Mouse (Mus musculus) WW6 (cell line): Measurements from ENCODE around the gene Ubr2.

Experiments
- DNase-seq: peaks from one replicate; pipeline ENCODE4 v3.0.0-alpha.2; 2013; ENCODE audit warnings: low read depth, low spot score

Ubr2 gene

DNA sequence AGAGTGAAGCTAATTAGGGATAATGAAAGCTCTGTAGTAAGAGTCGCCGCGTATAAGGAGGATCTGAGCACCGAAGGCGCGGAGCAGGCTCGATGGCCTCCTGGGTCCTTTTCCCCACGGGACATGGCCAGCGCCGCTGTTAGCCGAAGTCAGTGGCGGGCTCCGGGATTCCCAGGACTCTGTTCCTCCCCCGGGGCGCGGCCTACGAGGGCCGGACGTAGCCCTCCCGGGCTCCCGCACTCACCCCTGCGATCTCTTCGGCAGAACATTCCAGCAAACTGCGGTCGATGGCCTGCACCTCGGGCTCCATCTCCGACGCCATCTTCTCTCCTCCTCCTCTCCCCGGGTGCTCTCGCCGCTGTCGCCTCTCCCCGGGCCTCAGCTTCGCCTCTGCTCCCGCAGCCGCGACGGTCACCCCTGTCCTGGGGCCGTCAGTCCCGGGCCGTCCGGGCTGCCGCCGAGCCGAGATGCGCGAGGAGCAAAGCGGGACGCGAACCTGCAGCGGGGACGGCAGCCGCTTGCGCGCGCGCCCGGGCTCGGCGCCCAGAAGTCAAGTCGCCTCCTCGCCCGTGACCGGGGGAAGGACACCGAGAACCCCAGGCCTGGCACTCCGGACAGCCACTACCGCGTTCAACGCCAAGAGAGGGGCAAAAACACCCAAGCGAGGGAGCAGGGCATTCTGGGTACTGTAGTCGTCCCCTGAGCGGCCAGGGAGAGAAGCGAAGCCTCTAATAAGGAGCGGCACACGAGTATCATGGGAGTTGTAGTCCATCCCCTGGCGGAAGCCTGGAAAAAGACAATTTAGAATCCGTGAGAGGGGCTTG is at the start of gene Ubr2:
Gene Ubr2, minus strand, starts transcription at position 659 of the 824 bp plus-strand sequence.
- DNase-seq, result peak; percentile 84

DNA sequence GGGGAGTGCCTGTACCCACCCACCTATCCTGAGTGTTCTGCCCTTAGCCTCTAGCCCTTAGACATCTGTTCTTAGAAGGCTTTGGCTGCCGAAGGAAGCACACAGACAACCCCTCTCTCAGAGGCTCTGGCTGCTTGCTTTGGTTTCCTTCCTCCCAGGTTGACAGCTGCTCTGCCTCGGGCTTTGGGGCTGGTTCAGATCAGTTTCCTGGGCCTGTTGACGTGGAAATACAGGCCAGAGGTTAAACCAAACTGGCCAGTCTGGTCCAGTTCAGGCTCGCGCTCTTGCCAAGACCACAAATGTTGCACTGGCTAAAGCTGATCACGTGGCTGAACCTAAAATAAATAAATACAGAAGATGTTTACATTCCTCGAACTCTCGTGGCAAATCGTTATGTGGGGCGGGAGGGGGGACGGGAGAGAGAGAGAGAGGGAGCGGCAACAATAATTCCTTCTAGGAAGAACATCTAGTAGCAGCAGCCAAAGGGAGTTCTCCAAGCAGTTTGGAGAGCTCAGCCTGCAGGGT is 49.5 kb upstream of the Ubr2 start:
- no peak for DNase-seq

DNA sequence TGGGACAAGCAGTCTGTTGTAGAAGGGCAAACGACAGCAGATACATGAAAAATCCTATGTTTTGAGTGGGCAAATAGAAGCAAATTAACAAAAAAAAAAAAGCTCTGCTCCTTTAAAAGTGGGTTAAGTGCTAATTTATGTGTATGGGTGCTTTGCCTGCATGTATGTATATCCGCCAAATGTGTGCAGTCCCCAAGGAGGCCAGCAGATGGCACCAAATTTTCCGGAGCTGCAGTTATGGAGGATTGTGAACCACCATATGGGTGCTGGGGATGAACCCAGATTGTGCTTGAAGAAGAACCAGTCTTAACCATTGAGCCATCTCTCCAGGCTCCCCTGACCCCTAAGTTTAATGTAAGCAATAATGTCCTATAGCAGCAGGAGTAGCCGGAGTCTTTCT is 47.6 kb upstream of the Ubr2 start:
- DNase-seq, result peak; percentile 11

DNA sequence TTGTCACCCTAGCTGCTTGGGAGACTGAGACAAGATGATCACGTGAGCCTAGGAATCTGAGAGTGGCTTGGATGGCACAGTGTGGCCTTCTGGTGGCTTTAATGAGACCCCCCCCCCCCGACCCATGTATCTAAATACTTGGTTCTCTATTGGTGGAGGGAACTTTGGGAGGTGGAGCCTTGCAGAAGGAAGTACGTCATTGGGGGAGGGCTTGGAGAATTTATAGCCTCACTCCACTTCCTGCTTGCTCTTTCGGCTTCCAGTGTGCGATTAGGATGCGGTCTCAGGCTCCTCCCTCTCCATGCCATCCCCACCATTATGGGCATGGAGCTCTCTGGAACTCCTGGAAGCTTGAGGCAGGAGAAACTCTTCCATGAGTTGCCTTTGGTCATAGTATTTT is 46.1 kb upstream of the Ubr2 start:
- DNase-seq, result no peak

DNA sequence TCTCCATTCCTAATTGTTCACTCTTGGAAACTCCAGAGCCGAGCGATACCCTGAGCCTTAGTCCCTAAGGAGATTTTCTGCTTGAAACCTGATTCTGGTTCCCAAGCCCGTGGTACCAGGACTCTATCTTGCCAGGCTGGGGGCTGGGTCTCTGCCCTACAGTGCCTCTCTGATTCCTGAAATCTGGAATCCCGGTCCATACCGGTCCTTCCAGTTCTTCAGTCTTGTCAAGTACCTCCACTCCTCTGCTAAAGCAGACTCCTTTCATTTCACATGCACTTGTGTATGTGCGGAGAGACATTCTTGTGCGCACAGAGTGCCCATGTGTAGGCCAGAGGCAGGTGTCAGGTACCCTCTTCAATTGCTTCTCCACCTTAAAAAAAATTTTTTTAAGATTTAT is 44.8 kb upstream of the Ubr2 start:
- no peak for DNase-seq

DNA sequence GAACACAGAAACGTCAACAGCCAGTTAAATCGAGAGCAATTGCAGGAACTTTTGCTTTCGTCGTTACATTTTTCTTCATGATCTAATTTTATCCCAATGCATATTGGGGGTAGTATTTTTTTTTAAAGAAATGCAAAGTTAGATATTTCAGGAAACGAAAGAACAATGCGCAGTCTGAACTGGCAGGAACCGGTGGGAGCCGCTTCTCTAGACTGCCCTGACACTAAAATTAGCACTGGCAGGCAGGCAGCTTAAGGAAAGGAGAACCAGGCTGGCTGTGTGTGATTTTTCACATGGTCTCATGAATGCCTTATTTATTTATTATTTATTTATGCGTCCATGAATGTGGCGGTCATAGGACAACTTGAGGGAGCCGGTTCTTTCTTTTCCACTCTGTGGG is 44.3 kb upstream of the Ubr2 start:
- DNase-seq, result no peak

DNA sequence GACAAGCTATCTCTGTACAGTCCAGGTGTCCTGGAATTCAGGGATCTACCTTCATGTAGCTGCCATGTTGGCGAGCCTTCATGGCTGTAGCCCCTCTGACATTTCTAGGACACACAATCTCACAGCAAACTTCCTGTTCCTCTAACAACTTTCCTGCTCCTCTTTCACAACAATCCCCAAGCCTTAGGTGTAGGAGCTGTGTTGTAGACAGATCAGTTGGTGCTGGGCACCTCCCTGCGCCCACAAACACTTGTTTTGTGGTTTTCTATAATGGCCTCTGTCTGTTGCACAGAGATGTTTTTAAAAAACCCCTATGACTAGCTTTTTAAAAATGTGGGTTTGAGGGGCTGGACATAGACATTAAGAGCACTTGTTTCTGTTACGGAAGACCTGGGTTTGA is 40.3 kb upstream of the Ubr2 start:
- no peak for DNase-seq

DNA sequence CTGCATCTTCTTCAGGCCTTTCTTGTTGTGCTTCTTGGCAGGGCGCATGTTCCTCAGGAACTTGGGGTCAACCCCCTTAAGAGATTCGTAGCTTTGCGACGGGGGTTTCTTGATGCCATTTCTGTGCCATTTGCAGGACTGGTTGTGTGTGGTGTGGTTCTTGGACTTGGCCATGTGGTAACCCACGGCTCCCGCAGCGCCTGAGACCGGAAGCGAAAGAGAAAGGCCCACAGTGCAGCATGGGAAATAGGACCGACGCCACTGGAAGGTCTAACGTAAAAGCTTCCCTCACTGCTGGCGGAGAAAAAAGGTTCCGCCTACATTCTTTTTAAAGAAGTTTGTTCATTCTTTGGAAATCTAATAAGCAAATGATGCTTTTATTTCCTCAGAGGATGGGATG is 32.5 kb upstream of the Ubr2 start:
- DNase-seq, result no peak

DNA sequence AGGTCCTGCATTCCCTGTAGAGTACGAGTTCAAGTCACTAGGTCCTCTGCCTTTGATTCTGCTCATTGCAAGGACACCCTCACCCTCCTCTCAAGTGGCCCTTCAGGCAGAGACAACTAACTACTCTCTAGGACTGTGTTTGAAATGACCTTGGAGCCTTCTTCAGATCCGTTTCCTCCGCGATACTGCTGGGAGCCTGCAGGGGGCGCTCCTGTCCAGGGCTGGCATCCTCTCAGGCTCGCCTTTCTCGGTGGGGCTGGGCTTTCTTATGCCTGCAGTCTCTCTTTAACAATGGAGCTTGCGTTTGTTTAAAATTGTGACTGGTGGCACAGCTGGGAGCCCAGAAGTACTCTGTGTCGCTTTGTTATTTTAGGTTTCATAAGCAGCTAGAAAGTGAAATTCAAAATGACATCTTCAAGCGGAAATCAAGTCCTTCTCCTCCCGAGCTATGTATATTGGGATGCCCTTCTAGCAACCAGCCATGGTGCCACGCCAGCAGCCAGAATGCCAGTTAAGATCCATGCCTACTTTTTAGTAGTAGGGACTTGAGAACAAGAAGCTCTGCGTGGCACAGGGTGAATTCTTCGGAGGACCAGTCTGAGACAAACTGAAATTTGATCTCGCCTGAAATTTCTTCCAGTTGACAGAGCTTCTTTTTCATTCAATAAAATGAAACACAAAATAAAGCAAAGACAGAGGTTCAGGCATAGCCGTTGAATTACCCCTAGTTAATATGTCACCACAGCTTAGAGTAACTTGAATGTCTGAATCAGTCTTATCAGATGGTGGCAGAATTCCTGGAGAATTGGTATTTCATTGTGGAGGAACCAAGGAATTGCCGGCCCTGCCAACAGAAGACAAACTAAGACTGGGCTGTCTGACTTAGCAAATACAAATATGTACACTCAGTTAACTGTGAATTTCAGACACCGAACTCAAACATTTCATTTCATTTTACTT is 28.8 kb upstream of the Ubr2 start:
- DNase-seq, result peak; percentile 31

DNA sequence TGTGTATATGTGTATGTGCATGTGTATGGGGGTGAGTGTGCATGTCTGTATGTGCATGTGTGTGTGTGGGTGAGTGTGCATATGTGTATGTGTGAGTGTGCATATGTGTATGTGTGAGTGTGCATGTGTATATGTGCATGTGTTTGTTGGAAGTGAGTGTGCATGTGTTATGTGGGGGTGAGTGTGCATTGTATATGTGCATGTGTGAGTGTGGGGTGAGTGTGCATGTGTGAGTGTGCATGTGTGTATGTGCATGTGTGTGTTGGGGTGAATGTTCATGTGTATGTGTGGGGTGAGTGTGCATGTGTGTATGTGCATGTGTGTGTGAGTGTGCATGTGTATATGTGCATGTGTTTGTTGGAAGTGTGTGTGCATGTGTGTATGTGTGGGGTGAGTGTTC is 24.2 kb upstream of the Ubr2 start:
- DNase-seq, result no peak

DNA sequence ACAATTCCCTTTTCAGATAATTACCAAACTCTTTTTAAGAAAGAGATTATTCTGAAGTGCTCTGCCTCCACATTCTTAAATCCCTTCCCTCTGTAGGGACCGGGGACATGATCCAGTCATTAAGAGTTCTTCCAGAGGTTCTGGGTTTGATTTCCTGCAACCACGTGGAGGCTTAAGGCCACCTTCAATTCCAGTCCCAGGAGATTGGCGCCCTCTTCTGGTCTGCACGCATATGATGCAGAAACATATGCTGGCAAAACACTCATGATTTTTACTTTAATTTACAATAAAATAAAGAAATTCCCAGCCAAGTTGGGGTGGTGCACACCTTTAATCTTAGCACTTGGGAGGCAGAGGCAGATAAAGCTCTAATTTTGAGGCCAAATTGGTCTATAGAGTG is 23.3 kb upstream of the Ubr2 start:
- no peak for DNase-seq

DNA sequence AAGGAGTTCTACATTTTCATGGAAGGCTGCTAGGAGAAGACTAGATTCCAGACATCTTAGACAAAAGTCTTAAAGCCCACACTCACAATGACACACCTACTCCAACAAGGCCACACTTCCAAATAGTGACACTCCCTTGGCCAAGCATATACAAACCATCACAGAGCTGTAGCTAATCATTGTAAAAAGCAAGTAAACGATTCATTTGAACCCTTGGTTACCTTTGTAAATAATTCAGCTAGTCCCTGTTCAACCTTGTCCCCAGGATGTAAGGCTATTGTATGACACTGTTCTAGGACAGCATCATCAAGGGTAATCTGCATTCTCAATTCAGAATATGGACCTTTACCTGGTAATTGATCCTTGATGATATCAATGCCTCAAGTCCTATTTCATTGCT is 14.4 kb upstream of the Ubr2 start:
- DNase-seq, result no peak

DNA sequence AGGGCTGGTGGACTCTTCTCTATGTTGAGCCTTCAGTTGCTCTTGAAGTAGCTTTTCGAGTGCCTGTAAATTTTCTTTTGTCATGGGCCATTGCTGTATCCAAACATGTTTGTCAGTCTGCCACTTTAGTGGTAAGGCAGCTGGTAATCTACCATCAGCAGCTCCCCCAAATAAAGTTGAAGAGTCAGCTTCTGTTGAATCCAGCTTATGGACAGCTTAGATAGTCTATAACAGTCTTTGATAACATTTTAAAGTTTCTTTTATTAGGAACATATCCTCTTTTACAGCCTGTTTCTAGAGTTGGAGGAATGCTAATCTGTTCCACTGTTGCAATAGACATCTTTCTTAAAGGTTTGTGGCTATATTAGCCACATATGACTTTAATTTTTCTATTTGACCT is 13.0 kb upstream of the Ubr2 start:
- DNase-seq, result no peak

DNA sequence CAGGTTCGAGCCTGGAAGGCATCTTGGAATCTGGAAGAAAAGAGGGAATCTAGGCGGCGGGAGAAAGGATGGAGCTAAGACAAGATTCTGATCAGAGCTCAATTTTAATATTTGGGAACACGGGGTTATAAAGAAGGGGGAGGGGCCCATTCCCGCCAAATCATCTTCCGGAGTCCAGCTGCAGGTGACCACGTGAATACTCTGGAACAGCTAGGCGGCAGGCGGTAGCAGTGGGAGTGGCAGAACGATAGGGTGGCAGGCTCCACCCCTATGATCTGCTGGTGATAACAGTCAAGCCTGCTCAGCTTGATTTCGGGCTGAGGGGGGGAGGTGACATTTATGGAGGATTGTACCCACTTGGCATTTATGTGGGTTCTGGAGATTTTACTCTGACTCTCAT is 2.5 kb upstream of the Ubr2 start:
- DNase-seq, result no peak

DNA sequence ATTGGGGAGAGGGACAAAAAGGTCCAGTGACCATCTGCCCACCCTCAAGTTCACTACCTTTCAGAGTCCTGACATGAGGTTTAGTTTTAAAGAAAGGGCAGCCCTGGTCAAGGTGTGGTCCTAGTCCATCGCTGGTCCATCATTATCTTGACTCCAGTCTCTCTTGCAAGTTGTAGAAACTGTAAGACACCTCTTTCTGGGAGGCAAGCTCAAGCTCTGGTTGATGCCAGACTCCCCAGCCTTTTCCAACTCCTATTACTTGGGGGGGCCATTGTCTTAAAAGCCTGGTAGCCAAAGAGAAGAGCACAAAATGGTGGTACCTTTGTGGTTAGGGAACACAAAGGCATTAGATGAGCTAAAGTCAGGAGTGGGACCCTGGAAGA is 1.3 kb upstream of the Ubr2 start:
- no peak for DNase-seq

DNA sequence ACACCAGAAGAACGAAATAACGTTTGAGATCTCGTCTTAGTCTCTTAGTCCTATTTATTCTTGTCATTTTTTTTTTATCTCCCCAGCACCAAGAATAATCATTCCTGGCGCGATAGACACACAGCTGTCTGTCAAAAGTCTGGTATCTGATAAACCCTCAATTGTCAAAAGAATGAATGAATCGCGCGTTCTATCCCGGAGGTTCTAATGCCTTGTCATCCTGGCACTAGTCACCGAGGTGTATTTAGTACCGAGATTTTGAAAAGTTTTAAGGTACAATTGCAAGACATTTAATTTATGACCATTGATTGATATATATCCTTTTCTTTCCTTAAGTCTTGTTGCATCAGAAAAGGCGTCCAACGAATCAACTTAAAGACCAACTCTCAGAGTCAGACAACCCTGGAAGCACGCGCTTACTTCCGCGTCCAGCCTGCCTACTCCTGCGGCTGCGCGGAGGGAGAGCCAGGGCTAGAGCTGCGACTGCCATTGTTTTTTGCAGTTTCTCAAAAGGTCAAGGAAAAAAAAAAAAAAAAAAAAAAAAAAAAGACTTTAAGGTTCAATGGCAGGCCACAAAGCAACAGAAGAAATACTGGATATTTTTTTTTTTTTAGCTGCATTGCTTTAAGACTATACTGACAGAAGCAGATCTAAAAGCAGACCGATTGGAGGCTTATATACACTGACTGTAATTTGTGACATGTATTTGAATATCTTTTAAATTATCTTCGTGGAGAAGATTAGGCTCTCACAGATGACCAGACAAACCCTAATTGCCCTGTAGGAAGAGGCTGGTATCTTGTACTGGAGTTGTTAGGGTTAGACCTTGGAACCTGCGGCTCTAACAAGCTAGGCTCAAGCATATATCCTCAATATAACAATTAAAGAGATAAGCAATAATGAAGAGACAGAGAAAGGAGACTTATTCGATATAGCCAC is 635 bp upstream of the Ubr2 start:
- peak; percentile 31 for DNase-seq

DNA sequence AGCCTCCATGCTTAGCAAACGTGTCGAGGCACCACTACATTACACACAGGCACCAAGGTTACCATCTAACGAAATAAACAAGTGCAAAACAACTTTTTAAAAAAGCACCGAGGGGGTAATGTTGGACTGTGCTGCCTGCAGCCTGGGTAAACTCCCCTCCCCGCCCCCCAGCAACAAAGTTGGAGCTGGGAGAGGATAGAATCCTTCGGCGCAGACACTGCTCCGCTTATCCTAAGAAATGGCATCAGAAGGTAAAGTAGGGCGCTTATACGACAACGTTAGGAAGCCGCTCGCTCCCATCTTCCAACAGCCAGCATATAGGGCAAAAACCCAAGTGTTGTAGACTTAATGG is 834 bp downstream of the Ubr2 start:
- DNase-seq, result no peak

DNA sequence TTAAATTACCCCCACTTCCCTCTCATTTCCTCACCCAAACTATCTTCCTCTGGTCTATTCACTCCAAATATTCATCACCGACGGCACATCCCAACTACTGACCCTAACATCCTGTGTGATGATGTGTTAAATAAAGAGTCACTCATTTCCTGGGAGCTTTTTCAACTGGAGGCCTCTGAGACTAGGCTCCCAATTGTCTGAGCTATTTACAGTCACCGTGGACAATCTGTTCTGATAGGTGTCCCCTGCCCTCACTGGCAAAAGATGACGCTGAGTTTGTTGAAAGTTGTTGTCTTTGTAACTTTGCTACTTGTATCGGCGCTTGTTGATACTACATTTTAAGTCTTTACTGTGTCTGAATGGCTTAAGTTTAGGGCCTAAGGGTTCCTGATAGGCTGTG is 1.3 kb downstream of the Ubr2 start:
- no peak for DNase-seq

DNA sequence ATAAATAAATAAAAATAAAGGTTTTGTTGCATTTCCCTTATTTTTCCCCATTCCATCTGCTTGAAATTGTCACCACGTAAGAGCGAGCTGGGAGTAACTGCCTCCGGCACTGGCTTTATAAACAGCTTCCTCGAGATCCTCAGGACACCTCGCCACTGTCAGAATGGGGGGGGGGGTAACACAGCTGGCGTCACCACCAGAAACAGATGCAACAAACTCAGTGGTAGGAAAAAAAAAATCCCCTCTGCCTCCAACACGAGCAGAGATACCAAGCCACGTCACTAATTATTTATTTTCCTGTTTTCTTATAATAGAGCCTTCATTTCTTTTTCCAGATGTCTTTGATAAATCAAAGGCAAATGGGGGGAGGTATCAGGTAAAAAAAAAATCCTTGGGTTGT is 1.9 kb downstream of the Ubr2 start:
- no peak for DNase-seq

DNA sequence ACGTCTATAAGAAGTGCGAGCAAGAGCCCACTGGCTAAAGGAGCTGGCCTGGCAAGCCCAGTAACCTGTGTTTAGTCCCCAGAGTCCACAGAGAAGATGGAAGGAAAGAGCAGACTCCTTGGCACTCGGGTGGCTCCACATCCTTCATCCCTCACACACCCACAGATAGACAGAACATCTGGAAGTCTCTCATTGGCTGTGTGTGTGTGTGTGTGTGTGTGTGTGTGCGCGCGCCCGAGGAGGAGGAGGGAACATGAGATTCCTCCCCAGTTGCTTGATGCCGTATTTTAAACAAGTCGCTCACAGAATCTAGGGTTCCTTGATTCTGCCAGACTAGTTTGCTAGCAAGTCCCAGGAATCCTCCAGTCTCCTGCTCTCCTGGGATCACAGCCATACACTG is 3.6 kb downstream of the Ubr2 start:
- no peak for DNase-seq

DNA sequence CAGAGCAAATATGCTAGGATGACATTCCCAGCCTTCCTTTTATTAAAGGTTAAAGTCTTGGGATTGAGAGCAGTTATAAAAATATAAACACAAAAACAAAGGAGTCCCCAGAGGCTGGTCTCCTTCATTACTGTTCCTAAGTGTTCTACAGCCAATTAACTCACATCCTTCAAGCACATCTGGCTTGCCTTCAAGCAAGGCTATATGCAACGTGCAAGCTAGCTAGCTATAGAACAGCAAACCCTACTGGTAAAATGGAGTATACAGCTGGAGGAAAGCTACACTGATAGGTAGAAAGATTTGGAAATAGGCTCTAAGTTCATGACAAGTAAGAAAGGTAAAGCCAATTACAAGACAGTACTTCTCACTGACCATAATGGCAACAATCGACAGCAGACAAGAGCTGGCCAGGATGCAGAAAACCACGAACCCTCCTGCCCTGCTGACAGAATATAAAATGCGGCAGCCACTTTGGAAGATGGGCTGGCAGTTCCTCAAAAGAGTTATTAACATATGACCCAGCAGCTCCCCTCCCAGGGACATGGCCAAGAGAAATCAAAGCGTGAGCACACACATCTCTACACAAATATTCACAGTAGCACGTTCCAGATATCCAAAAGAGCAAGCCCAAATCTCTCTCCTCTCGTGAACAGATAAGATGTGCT is 4.5 kb downstream of the Ubr2 start:
- no peak for DNase-seq
